Comparison of ENCODE assay signal across 9 mouse cellular contexts in the genomic region with DNA sequence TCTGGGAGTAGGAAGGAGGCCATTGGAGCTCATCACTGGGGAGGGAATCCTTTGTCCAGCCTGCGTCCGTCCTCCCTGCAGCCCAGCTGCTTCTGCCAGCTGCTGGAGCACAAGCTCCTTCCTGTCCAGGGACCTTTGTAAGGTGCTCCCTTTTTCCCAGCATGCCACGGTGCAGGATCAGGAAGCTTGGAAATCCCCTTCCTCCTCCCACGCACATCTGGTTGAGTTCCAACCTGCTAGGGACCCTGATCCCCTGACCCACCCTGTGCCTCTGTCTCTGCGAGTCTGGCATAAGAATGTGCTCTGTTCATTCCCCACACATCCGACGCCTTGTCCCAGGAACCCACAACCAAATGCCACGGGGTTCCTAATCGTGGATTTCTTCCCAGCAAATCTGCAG. TPM values are rescaled to one million over a fixed set of nuclear protein-coding genes. Genes with fewer than 3 reads are reported as not detected.
DNase-seq lines count a peak whose midpoint lies in the region; ATAC-seq and TF ChIP-seq lines count a peak whose summit lies in the region.
"Had no signal": no experiment of that assay in that cellular context is flagged by ENCODE, and none has a peak within 500 bp of the region (broad histone marks: within the 10 kb centered on the region; RNA-seq: fewer than 3 reads in every experiment).

No protein-coding gene starts in this region.

- WGBS in heart, embryonic 15.5 days = 63% methylated on average over 9 of the region's 9 CpGs
- WGBS in limb, embryonic 11.5 days = 86% methylated on average over 9 of the region's 9 CpGs
- 88% methylated on average over 9 of the region's 9 CpGs for WGBS in thymus, adult 2 months

- no peak for TF ChIP-seq CTCF in C2C12 (IDR thresholded peaks at IDR 0.05; ENCODE audit: control insufficient read depth, insufficient read depth, insufficient read length)
- no peak for TF ChIP-seq CTCF in thymus, adult 2 months (IDR thresholded peaks at IDR 0.05; ENCODE audit: borderline replicate concordance, control insufficient read depth, extremely low read depth, insufficient read depth, low read length, poor library complexity)

- peak; percentile 70 for DNase-seq in adrenal gland, adult 2 months
- no peak for DNase-seq in adrenal gland, adult 8-10 months
- no peak for DNase-seq in limb, embryonic 11.5 days (ENCODE audit: low spot score)
- DNase-seq in right cerebral cortex, postnatal 36 days (ENCODE audit: low spot score in 2 of 2) = no peak
- no peak for DNase-seq in thymus, adult 2 months
- DNase-seq in right cerebral cortex, postnatal 4 days = no peak

- peaks cover 82% of the 10 kb centered on the region for H3K79me2 ChIP-seq in C2C12 (ENCODE audit: control insufficient read depth, insufficient read depth)

- H3K27me3 ChIP-seq in C2C12 (ENCODE audit: control insufficient read depth, insufficient read depth, insufficient read length) = no peaks in the 10 kb centered on the region
- no peaks in the 10 kb centered on the region for H3K27me3 ChIP-seq in heart, embryonic 15.5 days
- peaks cover 7% of the 10 kb centered on the region; the same call in 1 of the 2 replicates for H3K27me3 ChIP-seq in limb, embryonic 11.5 days (ENCODE audit: control insufficient read depth, insufficient read depth, low read length)
- no peaks in the 10 kb centered on the region for H3K27me3 ChIP-seq in thymus, adult 2 months (ENCODE audit: control insufficient read depth, insufficient read depth, low read length)

- H3K79me3 ChIP-seq in C2C12 (ENCODE audit: low read depth) = peaks cover 50% of the 10 kb centered on the region

- H3K9me3 ChIP-seq in heart, embryonic 15.5 days (replicated peaks) = no peaks in the 10 kb centered on the region
- H3K9me3 ChIP-seq in limb, embryonic 11.5 days (ENCODE audit: control insufficient read depth, low read length) = no peaks in the 10 kb centered on the region

- H3K9ac ChIP-seq in heart, embryonic 15.5 days = no peak overlapping the region; the same call in 1 of the 2 replicates
- no peak overlapping the region for H3K9ac ChIP-seq in limb, embryonic 11.5 days (ENCODE audit: low read length)

- no peak overlapping the region for H3ac ChIP-seq in C2C12 (ENCODE audit: control insufficient read depth, insufficient read length, low read depth)

- H3K27ac ChIP-seq in heart, embryonic 15.5 days = peak overlapping the region; percentile 98
- H3K27ac ChIP-seq in limb, embryonic 11.5 days (replicated peaks; ENCODE audit: low read depth, low read length) = peak overlapping the region; percentile 42; the same call in 1 of the 2 replicates
- no peak overlapping the region for H3K27ac ChIP-seq in thymus, adult 2 months (ENCODE audit: control insufficient read depth, insufficient read depth, low read length)

- no peak overlapping the region for H3K4me3 ChIP-seq in C2C12 (ENCODE audit: insufficient read depth, poor library complexity, severe bottlenecking)
- H3K4me3 ChIP-seq in heart, embryonic 15.5 days = no peak overlapping the region
- no peak overlapping the region for H3K4me3 ChIP-seq in limb, embryonic 11.5 days (ENCODE audit: low read depth, low read length)
- no peak overlapping the region for H3K4me3 ChIP-seq in thymus, adult 2 months (ENCODE audit: control insufficient read depth, insufficient read depth, low read length)

- H3K36me3 ChIP-seq in C2C12 (ENCODE audit: control insufficient read depth, insufficient read depth) = peaks cover 85% of the 10 kb centered on the region
- H3K36me3 ChIP-seq in heart, embryonic 15.5 days = peaks cover 2% of the 10 kb centered on the region
- no peaks in the 10 kb centered on the region for H3K36me3 ChIP-seq in limb, embryonic 11.5 days (ENCODE audit: control insufficient read depth, insufficient read depth, low read length)
- H3K36me3 ChIP-seq in thymus, adult 2 months (ENCODE audit: control insufficient read depth, insufficient read depth, low read length) = no peaks in the 10 kb centered on the region

- peaks cover 100% of the 10 kb centered on the region for H3K4me1 ChIP-seq in heart, embryonic 15.5 days (replicated peaks)
- H3K4me1 ChIP-seq in limb, embryonic 11.5 days (ENCODE audit: control insufficient read depth, insufficient read depth, low read length) = peaks cover 67% of the 10 kb centered on the region
- peaks cover 12% of the 10 kb centered on the region for H3K4me1 ChIP-seq in thymus, adult 2 months (replicated peaks; ENCODE audit: control insufficient read depth, insufficient read depth, low read length)

- TF ChIP-seq POLR2A in thymus, adult 2 months (IDR thresholded peaks at IDR 0.05; ENCODE audit: control insufficient read depth, extremely low read depth, insufficient read depth, low read length, poor library complexity) = no peak

- no peak for ATAC-seq in heart, embryonic 15.5 days (replicated peaks; ENCODE audit: insufficient number of reproducible peaks, insufficient read depth, low FRiP score, low read depth)
- ATAC-seq in limb, embryonic 11.5 days (ENCODE audit: insufficient number of reproducible peaks, low FRiP score, low TSS enrichment, low read depth) = no peak

- H3K4me2 ChIP-seq in heart, embryonic 15.5 days = peak overlapping the region; percentile 49
- no peak overlapping the region for H3K4me2 ChIP-seq in limb, embryonic 11.5 days (ENCODE audit: low read depth, severe bottlenecking)

TF ChIP-seq in C2C12, 6 proteins besides CTCF, POLR2A, EP300 and RAD21:
- TF ChIP-seq MYOG (IDR thresholded peaks at IDR 0.05; ENCODE audit: control insufficient read depth, extremely low read depth, insufficient read length) = no peak
- peak; percentile 4 for TF ChIP-seq MAX (IDR thresholded peaks at IDR 0.05)

RNA-seq across cellular contexts. Expression of a gene that starts 18.1 kb away (rescaled TPM):
- total RNA-seq in adrenal gland, adult 2 months (2021) = 1 to 10 TPM; 1.4 to 1.6 TPM
- polyA plus RNA-seq in adrenal gland, adult 2 months (2012; rRNA removed) = 4.5 and 5.4 TPM in 2 replicates
- 1 to 10 TPM in 2 of 4 experiments, under 1 TPM in 2; 0.78 to 2.0 (median 0.96) TPM for total RNA-seq in adrenal gland, adult 8-10 months (2022)
- 0.32 TPM for polyA plus RNA-seq in C2C12 (2012; fragmentation: generic; extraction: Trizol)
- polyA plus RNA-seq in heart, embryonic 15.5 days (2015; fragmentation: Nextera tagmentation; extraction: Ambion mirVana) = 3.9 and 4.1 TPM in 2 replicates
- polyA plus RNA-seq in limb, embryonic 11.5 days (2014; fragmentation: Nextera tagmentation; extraction: Ambion mirVana) = 3.4 and 3.5 TPM in 2 replicates
- 49.7 and 51.1 TPM in 2 replicates for polyA plus RNA-seq in thymus, adult 2 months (2012; rRNA removed)

RNA-seq across cellular contexts. Expression of a gene that starts 22.2 kb away (rescaled TPM):
- 1 to 10 TPM in 1 of 2 experiments, not detected in 1; 1.4 TPM for total RNA-seq in adrenal gland, adult 2 months (2021)
- 2.5 and 4.4 TPM in 2 replicates for polyA plus RNA-seq in adrenal gland, adult 2 months (2012; rRNA removed)
- 1 to 10 TPM; 2.0 to 4.2 (median 2.6) TPM for total RNA-seq in adrenal gland, adult 8-10 months (2022)
- polyA plus RNA-seq in C2C12 (2012; fragmentation: generic; extraction: Trizol) = 0.20 TPM
- 0.84 and 0.91 TPM in 2 replicates for polyA plus RNA-seq in heart, embryonic 15.5 days (2015; fragmentation: Nextera tagmentation; extraction: Ambion mirVana)
- polyA plus RNA-seq in limb, embryonic 11.5 days (2014; fragmentation: Nextera tagmentation; extraction: Ambion mirVana) = 0.40 and 1.0 TPM in 2 replicates
- polyA plus RNA-seq in thymus, adult 2 months (2012; rRNA removed) = 7.5 and 8.4 TPM in 2 replicates
- total RNA-seq: common myeloid progenitor, adult 5-6 weeks had no signal

RNA-seq across cellular contexts. Expression of a gene that starts 26.7 kb away (rescaled TPM):
- 1 to 10 TPM; 1.8 to 2.5 TPM for total RNA-seq in adrenal gland, adult 2 months (2021)
- polyA plus RNA-seq in adrenal gland, adult 2 months (2012; rRNA removed) = 2.9 and 6.7 TPM in 2 replicates
- 1 to 10 TPM in 2 of 4 experiments, under 1 TPM in 2; 0.65 to 2.9 (median 1.0) TPM for total RNA-seq in adrenal gland, adult 8-10 months (2022)
- polyA plus RNA-seq in C2C12 (2012; fragmentation: generic; extraction: Trizol) = 1.7 TPM
- 2.2 and 2.3 TPM in 2 replicates for polyA plus RNA-seq in heart, embryonic 15.5 days (2015; fragmentation: Nextera tagmentation; extraction: Ambion mirVana)
- 2.1 and 2.8 TPM in 2 replicates for polyA plus RNA-seq in limb, embryonic 11.5 days (2014; fragmentation: Nextera tagmentation; extraction: Ambion mirVana)
- 4.1 and 5.3 TPM in 2 replicates for polyA plus RNA-seq in thymus, adult 2 months (2012; rRNA removed)

RNA-seq across cellular contexts. Expression of a gene that starts 26.8 kb away (rescaled TPM):
- total RNA-seq in adrenal gland, adult 2 months (2021) = 10 to 100 TPM; 39.6 to 54.3 TPM
- 125 and 132 TPM in 2 replicates for polyA plus RNA-seq in adrenal gland, adult 2 months (2012; rRNA removed)
- 10 to 100 TPM; 49.8 to 60.2 (median 55.0) TPM for total RNA-seq in adrenal gland, adult 8-10 months (2022)
- 148 TPM for polyA plus RNA-seq in C2C12 (2012; fragmentation: generic; extraction: Trizol)
- 65.2 and 79.9 TPM in 2 replicates for polyA plus RNA-seq in heart, embryonic 15.5 days (2015; fragmentation: Nextera tagmentation; extraction: Ambion mirVana)
- polyA plus RNA-seq in limb, embryonic 11.5 days (2014; fragmentation: Nextera tagmentation; extraction: Ambion mirVana) = 53.7 and 55.7 TPM in 2 replicates
- 119 and 123 TPM in 2 replicates for polyA plus RNA-seq in thymus, adult 2 months (2012; rRNA removed)

RNA-seq across cellular contexts. Expression of a gene that starts 32.7 kb away (rescaled TPM):
- 10 to 100 TPM; 40.7 to 45.0 TPM for total RNA-seq in adrenal gland, adult 2 months (2021)
- polyA plus RNA-seq in adrenal gland, adult 2 months (2012; rRNA removed) = 95.6 and 103 TPM in 2 replicates
- total RNA-seq in adrenal gland, adult 8-10 months (2022) = 10 to 100 TPM; 47.1 to 52.7 (median 49.9) TPM
- polyA plus RNA-seq in C2C12 (2012; fragmentation: generic; extraction: Trizol) = 61.6 TPM
- 66.5 and 84.1 TPM in 2 replicates for polyA plus RNA-seq in heart, embryonic 15.5 days (2015; fragmentation: Nextera tagmentation; extraction: Ambion mirVana)
- polyA plus RNA-seq in limb, embryonic 11.5 days (2014; fragmentation: Nextera tagmentation; extraction: Ambion mirVana) = 107 and 119 TPM in 2 replicates
- 181 and 201 TPM in 2 replicates for polyA plus RNA-seq in thymus, adult 2 months (2012; rRNA removed)
